Mouse (Mus musculus) neural tube, embryonic 15.5 days (tissue): Measurements from ENCODE around the gene Emg1. TPM values are rescaled to one million over a fixed set of nuclear protein-coding genes. Genes with fewer than 3 reads are reported as not detected.
A peak's percentile ranks its signal among the peaks of the same experiment; 100 is the strongest.

Experiments used
- ATAC-seq: fragments of 200-750 bp; cut with Nextera tagmentation; 2 replicates; pipeline ENCODE4 v1.8.0; 2017; ENCODE audit warnings: mild to moderate bottlenecking, moderate TSS enrichment, moderate library complexity; ENCODE audit not compliant: low FRiP score
- H3K27ac ChIP-seq: fragments of 300-500 bp; sonication (generic); replicated peaks from 2 replicates; pipeline ENCODE4 v1.5.1; 2015; ENCODE audit warnings: mild to moderate bottlenecking, inconsistent platforms
- H3K27me3 ChIP-seq: fragments of 300-500 bp; sonication (generic); replicated peaks from 2 replicates; pipeline ENCODE4 v1.6.1; 2015; ENCODE audit warnings: inconsistent platforms
- H3K36me3 ChIP-seq: fragments of 300-500 bp; sonication (generic); 2 replicates; pipeline ENCODE4 v1.6.1; 2015; ENCODE audit warnings: inconsistent platforms
- H3K4me1 ChIP-seq: fragments of 300-500 bp; sonication (generic); 2 replicates; pipeline ENCODE4 v1.6.1; 2015; ENCODE audit warnings: inconsistent platforms
- H3K4me2 ChIP-seq: fragments of 300-500 bp; sonication (generic); 2 replicates; pipeline ENCODE4 v1.6.1; 2015; ENCODE audit warnings: inconsistent platforms, mild to moderate bottlenecking, moderate library complexity
- H3K4me3 ChIP-seq: fragments of 300-500 bp; sonication (generic); replicated peaks from 2 replicates; pipeline ENCODE4 v1.5.1; 2015; ENCODE audit warnings: mild to moderate bottlenecking, inconsistent platforms
- H3K9ac ChIP-seq: fragments of 300-500 bp; sonication (generic); replicated peaks from 2 replicates; pipeline ENCODE4 v1.6.1; 2015; ENCODE audit warnings: mild to moderate bottlenecking, inconsistent platforms
- H3K9me3 ChIP-seq: fragments of 300-500 bp; sonication (generic); replicated peaks from 2 replicates; pipeline ENCODE4 v1.6.1; 2016; ENCODE audit warnings: inconsistent platforms
- WGBS: fragments of 180-500 bp; shearing (Covaris S2); methylation state at CpG from one replicate; pipeline ENCODE4 v1.1.7; 2015; ENCODE audit warnings: mixed read lengths; 5-methylcytosine and 5-hydroxymethylcytosine counted together
- polyA plus RNA-seq: library from polyadenylated mRNA; unstranded; fragments of >200 nt; fragmentation: Nextera tagmentation; extraction: Ambion mirVana; gene quantifications from 2 replicates; pipeline ENCODE4 v1.2.1, GENCODE M21; 2015

The Emg1 gene
- polyA plus RNA-seq, 1 experiment from 2014 or later: 99.9 TPM

DNA sequence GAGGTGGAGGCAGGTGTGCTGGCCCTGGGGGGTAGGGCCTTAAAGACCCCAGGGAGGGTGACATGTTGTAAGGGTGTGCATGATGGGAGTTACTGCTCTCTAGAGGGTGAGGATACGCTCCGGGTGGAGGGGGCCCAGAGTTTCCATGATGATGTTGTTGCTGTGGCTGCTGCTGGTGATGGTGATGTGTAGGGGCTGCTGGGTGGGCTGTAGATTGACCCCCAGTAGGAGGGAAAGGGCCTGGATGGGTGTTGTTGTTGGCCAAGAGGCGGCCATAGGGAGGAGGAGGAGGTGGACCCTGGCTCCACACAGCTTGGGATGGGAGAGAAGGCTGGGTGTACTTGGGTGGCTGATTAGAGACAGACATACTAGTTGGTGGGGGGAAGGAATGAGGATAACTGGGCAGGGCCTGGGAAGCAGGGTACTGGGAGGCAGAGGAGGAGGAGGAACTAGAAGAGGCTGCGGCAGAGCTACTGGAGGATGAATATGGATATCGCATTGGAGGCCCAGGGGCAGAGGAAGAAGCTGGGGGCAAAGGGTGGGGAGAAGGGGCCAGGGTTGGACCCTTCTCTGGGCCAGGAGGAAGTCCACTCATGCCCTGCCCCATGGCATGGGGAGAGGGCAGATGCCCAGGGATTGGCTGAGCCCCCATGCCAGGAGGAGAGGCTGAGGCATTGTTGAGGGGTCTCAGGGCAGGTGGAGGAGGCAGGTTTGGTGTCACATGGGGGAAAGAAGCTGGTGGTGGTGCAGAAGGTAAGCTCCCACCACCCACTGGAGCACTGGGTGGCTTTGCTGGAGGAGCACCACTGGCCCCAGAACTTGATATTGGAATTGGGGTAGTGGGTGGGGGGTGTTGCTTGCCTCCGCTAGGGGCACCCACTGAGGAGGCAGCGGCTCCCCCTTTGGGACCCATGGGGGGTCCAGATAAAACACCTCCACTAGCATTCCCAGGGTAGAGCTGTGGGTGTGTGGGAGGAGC lies 35.0 kb upstream of the Emg1 start:
- peaks cover 62% of the 10 kb centered on the region for H3K36me3 ChIP-seq
- no peaks in the 10 kb centered on the region for H3K9me3 ChIP-seq
- H3K9ac ChIP-seq: 0 out of 2 replicates have a peak overlapping the region, but pooled peaks have one; percentile 10
- 82% methylated on average over 7 of the region's 7 CpGs for WGBS
- H3K27me3 ChIP-seq: no peaks in the 10 kb centered on the region
- peaks cover 46% of the 10 kb centered on the region for H3K4me1 ChIP-seq
- no peak for ATAC-seq
- H3K4me3 ChIP-seq: no peak overlapping the region
- peak overlapping the region; percentile 81 for H3K4me2 ChIP-seq
- peak overlapping the region; percentile 87 for H3K27ac ChIP-seq

DNA sequence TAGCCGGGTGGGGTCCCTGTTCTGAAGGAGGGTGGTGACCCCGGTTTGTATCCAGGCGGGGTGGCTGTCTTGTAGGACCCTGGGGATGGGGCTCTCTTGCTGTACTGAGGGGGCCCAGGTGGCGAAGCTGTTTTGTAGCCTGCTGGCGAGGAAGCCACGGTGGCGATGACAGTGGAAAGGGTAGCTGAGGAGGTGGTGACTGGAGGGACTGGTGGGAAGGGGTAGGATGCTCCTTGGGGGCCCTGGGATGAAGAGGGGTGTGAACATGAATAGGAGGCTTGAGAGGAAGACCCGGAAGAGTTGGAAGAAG lies 34.3 kb upstream of the Emg1 start:
- H3K27me3 ChIP-seq: no peaks in the 10 kb centered on the region
- no peak; the same call in 1 of the 2 replicates for ATAC-seq
- H3K4me1 ChIP-seq: peaks cover 48% of the 10 kb centered on the region
- H3K9ac ChIP-seq: peak overlapping the region; percentile 57
- peaks cover 62% of the 10 kb centered on the region for H3K36me3 ChIP-seq
- H3K27ac ChIP-seq: peak overlapping the region; percentile 87
- H3K4me3 ChIP-seq: peak overlapping the region; percentile 44
- peak overlapping the region; percentile 81 for H3K4me2 ChIP-seq
- no peaks in the 10 kb centered on the region for H3K9me3 ChIP-seq
- 10% methylated on average over 8 of the region's 8 CpGs for WGBS

DNA sequence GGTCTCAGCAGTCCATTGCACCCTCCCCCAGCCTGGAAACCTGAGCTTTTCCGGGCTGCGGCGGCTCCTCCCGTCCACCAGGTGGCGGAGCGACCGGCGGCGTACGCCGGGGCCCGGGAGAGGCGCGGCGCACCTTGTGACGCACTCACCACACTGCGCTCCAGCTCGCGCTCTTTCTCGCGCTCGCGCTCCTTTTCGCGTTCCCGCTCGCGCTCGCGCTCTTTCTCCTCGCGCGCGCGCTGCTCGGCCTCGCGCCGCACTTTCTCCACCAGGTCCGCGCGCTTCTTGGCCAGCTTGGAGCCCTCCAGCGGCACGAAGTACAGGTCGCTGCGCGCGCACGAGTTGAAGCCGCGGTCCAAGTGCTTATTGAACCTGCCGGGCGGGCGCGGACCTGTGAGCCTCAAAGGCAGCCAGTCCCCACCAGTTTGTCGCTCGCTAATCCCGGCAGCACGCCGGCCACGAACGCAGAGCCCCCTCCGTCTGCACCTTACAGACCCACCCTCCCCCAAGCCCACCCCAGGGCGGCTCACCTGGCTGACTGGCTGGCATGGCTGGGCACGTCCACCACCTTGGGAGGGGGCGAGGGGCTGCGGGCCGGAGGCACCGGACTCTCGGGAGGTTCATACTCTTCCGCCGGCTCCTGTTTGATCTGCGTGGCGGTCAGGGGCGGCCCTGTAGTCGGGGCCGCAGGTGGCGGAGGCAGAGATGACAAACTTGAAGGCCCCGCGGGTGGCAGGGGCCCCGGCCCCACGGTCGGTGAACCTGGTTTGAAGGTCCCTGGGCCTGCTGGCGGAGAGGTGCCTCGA lies 33.7 kb upstream of the Emg1 start:
- under 1% methylated on average over 84 of the region's 85 CpGs for WGBS
- peaks cover 62% of the 10 kb centered on the region for H3K36me3 ChIP-seq

DNA sequence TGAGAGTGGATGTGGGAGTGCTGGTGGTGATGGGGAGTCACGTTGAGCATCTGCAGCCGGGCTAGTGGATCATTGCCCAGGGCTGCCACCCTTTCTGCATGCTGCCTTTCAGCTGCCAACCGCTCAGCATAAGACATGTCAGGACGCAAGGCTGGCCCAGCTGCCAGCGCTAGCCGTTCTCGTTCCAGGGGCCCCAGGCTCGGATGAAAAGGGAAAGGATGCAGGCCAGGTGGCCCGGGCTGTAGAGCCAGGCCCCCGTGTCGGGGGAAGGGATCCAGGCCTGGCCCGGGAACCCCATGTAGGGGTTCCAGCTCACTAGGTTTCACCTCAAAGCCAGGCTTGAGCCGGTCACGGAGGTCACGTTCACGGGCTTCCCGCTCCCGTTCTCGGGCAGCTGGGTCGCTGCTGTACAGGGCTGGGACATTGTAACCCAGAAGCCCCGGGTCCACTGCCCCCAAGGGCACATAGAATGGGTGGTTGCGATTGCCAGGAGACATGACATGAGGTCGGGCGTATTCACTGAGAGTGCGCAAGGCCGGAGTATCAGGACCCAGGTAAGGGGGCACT lies 32.9 kb upstream of the Emg1 start:
- Histone ChIP-seq H3K36me3 (peaks cover 61% of the 10 kb centered on the region), H3K27ac (peak overlapping the region; percentile 87), H3K9me3 (no peaks in the 10 kb centered on the region), H3K4me3 (peak overlapping the region; percentile 44), H3K9ac (peak overlapping the region; percentile 42; the same call in 1 of the 2 replicates), H3K4me2 (peak overlapping the region; percentile 81), H3K27me3 (no peaks in the 10 kb centered on the region), H3K4me1 (peaks cover 45% of the 10 kb centered on the region)
- ATAC-seq: peak; percentile 1
- WGBS: 73% methylated on average over 26 of the region's 26 CpGs

More for the DNA sequence above, 33.7 kb upstream of the Emg1 start:
- peak overlapping the region; percentile 44 for H3K4me3 ChIP-seq
- peak overlapping the region; percentile 81 for H3K4me2 ChIP-seq
- peak overlapping the region; percentile 87 for H3K27ac ChIP-seq
- H3K27me3 ChIP-seq: no peaks in the 10 kb centered on the region
- ATAC-seq: peak; percentile 82
- H3K9ac ChIP-seq: peak overlapping the region; percentile 57
- no peaks in the 10 kb centered on the region for H3K9me3 ChIP-seq
- peaks cover 47% of the 10 kb centered on the region for H3K4me1 ChIP-seq

DNA sequence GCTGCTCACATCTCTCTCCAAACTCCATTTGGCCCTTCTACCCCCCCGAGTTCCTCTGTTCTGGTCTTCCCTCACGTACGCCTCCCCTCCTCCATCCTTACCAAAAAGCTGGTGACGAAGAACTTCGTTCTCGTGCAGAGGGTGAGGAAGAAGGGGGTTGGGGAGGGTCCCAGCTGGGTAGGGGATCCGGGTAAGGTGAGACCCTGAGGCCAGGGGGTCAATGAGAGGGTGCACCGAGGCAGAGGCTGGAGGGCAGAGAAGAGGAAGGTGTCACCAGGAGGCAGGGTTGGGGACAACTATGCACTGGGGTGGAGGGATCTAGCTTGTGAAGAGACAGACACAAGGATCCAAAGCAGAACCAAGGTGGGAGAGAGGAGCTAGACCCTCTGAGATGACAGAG lies 31.7 kb upstream of the Emg1 start:
- Histone ChIP-seq H3K9ac (no peak overlapping the region), H3K4me3 (no peak overlapping the region), H3K4me1 (peaks cover 57% of the 10 kb centered on the region), H3K36me3 (peaks cover 49% of the 10 kb centered on the region), H3K27ac (no peak overlapping the region), H3K4me2 (no peak overlapping the region), H3K9me3 (no peaks in the 10 kb centered on the region), H3K27me3 (no peaks in the 10 kb centered on the region)
- WGBS: 88% methylated on average over 8 of the region's 8 CpGs
- ATAC-seq: no peak

DNA sequence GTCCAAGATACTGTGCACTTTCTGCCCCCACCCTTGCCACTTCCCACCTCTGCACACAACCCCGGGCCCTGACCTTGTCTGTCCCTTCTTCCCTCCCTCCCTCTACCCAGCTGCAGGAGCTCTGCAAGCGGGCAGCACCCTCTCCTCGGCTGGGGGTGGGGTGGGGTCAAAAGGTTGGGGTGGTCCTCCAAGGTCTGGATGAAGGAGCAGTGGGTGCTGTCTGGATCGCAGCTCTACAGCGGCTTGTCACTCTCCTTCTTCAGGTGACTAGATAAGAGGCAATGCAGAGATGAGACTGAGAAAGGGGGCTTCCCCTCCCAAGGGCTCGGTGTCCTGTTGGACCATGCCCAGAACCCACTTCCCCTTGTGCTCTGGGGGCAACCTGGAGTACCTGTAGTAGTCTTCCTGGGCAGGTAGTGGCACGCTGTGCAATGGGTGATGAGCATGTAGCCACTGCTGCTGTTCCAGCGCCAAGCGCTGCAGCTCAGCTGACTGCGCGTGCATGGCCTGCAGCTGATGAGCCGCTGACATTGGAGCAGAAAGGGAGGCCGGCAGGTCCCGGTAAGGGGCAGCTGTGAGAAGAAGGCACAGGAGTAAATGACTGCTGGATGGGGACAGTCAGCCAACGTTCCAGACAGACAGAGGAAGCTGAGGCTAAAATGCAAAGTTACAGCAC lies 31.0 kb upstream of the Emg1 start:
- Histone ChIP-seq H3K4me3 (no peak overlapping the region), H3K4me1 (peaks cover 59% of the 10 kb centered on the region), H3K9me3 (no peaks in the 10 kb centered on the region), H3K36me3 (peaks cover 42% of the 10 kb centered on the region), H3K27me3 (no peaks in the 10 kb centered on the region), H3K9ac (no peak overlapping the region), H3K27ac (peak overlapping the region; percentile 10; the same call in 1 of the 2 replicates), H3K4me2 (no peak overlapping the region)
- WGBS: 91% methylated on average over 15 of the region's 15 CpGs
- ATAC-seq: no peak

DNA sequence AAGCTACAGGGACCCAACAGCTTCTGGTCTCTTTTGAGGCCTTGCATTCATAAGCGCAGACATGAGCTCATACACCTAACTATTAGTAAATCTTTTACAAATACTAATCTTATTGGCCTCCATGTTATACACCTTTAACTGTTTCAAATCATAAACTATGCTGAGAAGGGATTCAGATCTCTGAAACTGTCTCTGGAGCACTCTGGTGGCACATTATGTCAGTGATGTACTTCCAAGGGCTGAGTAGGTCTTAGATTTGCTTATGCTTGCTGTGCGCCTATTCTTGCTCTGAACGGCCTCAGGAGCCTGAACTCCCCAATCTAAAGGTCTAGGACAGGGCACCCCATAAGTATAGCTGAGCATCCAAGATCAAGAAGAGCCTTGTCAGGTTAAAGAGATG lies 29.9 kb upstream of the Emg1 start:
- Histone ChIP-seq H3K4me3 (peak overlapping the region; percentile 65), H3K4me1 (peaks cover 56% of the 10 kb centered on the region), H3K9ac (peak overlapping the region; percentile 95), H3K36me3 (peaks cover 31% of the 10 kb centered on the region), H3K27me3 (no peaks in the 10 kb centered on the region), H3K4me2 (peak overlapping the region; percentile 84), H3K27ac (peak overlapping the region; percentile 99), H3K9me3 (no peaks in the 10 kb centered on the region)
- WGBS: 66% methylated on average over 3 of the region's 3 CpGs
- no peak for ATAC-seq

DNA sequence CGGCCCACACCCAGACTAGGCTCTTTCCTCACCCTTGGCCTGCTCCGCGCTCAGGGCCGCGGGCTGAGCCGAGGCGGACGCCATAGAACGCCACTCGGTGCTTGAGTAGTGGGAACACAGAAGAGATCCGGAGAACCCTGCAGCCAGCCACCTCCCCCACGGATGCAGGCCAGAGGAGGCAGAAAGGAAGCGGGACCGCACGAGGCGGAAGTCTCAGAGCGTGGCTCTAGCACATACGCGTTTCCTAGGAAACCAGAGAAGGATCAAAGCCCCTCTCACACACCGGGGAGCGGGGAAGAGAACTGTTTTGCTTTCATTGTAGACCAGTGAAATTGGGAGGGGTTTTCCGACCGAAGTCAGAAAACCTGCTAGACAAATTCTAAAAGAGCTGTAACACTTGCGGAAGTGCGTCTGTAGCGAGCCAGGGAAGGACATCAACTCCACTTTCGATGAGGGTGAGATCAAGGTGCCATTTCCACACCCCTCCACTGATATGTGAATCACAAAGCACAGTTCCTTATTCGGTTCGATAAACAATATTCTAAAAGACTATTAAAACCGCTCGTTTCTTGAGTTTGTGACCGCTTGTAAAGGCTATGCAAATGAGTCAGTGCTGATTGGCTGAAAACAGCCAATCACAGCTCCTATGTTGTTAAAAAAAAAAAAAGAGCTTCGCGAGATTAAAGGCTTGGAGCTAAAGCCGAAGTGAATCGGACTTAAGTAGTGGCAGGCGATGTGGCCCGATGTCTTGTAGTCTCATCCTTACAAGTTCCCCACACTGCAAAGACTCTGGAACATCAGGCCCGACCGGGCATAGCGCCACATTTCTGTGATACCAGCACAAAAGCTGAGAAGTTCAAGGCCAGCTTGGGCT lies 29.1 kb upstream of the Emg1 start, which contains the start of gene Grcc10:
Grcc10 (minus strand) TSS at position 487 of the 874 bp plus-strand sequence.
- WGBS: under 1% methylated on average over 41 of the region's 41 CpGs
- no peaks in the 10 kb centered on the region for H3K27me3 ChIP-seq
- ATAC-seq: peak; percentile 84
- peak within 1 kb of the TSS; percentile 65 for H3K4me3 ChIP-seq
- no peaks in the 10 kb centered on the region for H3K9me3 ChIP-seq
- peak within 1 kb of the TSS; percentile 99 for H3K27ac ChIP-seq
- H3K4me1 ChIP-seq: peaks cover 49% of the 10 kb centered on the region
- H3K4me2 ChIP-seq: peak within 1 kb of the TSS; percentile 84
- H3K36me3 ChIP-seq: peaks cover 28% of the 10 kb centered on the region
- H3K9ac ChIP-seq: peak within 1 kb of the TSS; percentile 95

DNA sequence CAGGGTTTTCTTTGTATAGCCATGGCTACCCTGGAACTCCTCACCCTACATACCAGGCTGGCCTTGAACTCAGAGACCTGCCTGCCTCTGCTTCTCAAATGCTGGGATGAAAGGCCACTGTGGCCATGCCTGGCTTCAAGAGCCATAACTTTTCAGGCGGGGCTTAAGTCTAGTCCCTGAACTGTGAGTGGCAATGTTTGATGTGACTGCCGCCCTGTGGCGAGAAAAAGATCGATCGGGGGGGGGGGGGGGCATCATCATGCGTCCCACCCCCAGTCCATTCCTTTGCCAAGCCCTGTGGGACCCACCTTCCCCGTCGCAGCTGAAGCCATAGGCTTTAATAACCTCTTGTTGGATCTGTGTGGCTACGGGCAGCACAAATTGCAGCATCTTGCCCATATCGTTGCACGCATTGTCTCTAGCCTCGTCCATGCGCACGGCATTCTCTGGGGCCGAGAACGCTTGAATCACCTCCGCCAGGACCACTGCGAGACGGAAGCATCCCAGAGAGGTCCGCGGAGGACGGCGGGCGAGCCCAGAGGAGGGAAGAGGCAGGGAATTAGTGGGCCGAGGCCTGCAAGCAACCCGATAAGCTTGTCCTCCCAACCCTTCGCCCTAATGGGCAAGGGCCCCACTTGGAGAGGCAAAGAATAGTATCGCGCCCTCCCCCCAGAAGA lies 28.4 kb upstream of the Emg1 start:
- peak; percentile 22 for ATAC-seq
- Histone ChIP-seq H3K9ac (peak overlapping the region; percentile 95), H3K4me2 (peak overlapping the region; percentile 84), H3K4me3 (peak overlapping the region; percentile 65), H3K36me3 (peaks cover 28% of the 10 kb centered on the region), H3K4me1 (peaks cover 43% of the 10 kb centered on the region), H3K27ac (peak overlapping the region; percentile 99), H3K9me3 (no peaks in the 10 kb centered on the region), H3K27me3 (no peaks in the 10 kb centered on the region)
- WGBS: 0% methylated on average over 29 of the region's 29 CpGs

DNA sequence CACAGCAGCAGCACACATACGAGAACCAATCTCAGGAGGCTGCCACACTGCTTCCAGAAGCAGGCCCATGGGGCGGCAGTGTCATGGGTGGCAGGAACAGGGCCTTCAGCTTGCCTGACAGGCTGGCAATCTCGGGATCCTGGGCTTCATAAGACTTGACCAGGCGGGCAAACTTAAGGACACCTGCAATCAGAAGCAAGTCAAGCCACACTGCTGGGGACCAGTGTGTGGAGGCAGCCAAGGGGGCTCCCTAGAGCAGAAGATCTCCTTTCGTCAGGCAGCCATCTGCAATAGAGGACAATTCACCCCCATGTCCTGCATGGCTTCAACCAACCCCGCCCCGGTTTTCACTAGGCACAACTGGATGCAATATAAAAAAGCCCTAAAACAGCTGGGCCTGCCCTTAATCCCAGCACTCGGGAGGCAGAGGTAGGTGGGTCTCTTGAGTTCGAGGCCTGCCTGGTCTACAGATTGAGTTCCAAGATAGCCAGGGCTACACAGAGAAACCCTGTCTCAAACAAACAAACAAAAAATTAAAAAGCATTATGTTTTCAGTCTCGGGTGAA lies 27.3 kb upstream of the Emg1 start:
- H3K27me3 ChIP-seq: no peaks in the 10 kb centered on the region
- H3K4me1 ChIP-seq: peaks cover 33% of the 10 kb centered on the region
- peaks cover 19% of the 10 kb centered on the region for H3K36me3 ChIP-seq
- H3K27ac ChIP-seq: peak overlapping the region; percentile 99; the same call in 1 of the 2 replicates
- H3K4me3 ChIP-seq: no peak overlapping the region
- peak overlapping the region; percentile 84 for H3K4me2 ChIP-seq
- H3K9ac ChIP-seq: peak overlapping the region; percentile 95
- no peak for ATAC-seq
- H3K9me3 ChIP-seq: no peaks in the 10 kb centered on the region
- WGBS: 81% methylated on average over 10 of the region's 10 CpGs
